Mouse (Mus musculus) MEL (cell line): ENCODE measurements around the gene Hdac4.

ENCODE experiments used
- BHLHE40 ChIP-seq: IDR thresholded peaks from 2 replicates; pipeline ENCODE4 v1.6.1; 2012; ENCODE audit warnings: low read depth, mild to moderate bottlenecking, inconsistent platforms, low read length, improper control_type of control experiment, borderline replicate concordance
- CHD1 ChIP-seq: IDR thresholded peaks from 2 replicates; pipeline ENCODE4 v1.6.1; 2012; ENCODE audit warnings: low read depth, mild to moderate bottlenecking, inconsistent platforms, low read length, improper control_type of control experiment
- CTCF ChIP-seq, 3 experiments: IDR thresholded peaks in 2 of 3; conservative IDR thresholded peaks in 1 of 3; 2 replicates each; pipeline ENCODE4 v1.5.1; 2011 to 2012; ENCODE audit warnings: low read length in 3 of 3, low read depth in 2 of 3, mild to moderate bottlenecking in 2 of 3, improper control_type of control experiment in 1 of 3, inconsistent platforms in 1 of 3, mixed read lengths in 1 of 3, moderate library complexity in 1 of 3; ENCODE audit not compliant: control insufficient read depth in 1 of 3, insufficient read depth in 1 of 3, poor library complexity in 1 of 3, severe bottlenecking in 1 of 3
- EP300 ChIP-seq, 2 experiments: IDR thresholded peaks; 2 replicates each; pipeline ENCODE4 v1.6.1; 2011; ENCODE audit warnings: improper control_type of control experiment in 2 of 2, low read length in 2 of 2, low read depth in 1 of 2, mild to moderate bottlenecking in 1 of 2
- GATA1 ChIP-seq: IDR thresholded peaks from 2 replicates; pipeline ENCODE4 v1.6.1; 2011; ENCODE audit warnings: low read depth, low read length, improper control_type of control experiment
- NELFE ChIP-seq: IDR thresholded peaks from 2 replicates; pipeline ENCODE4 v1.6.1; 2011; ENCODE audit warnings: low read depth, low read length, improper control_type of control experiment
- POLR2A ChIP-seq, 2 experiments: IDR thresholded peaks; 2 replicates each; pipeline ENCODE4 v1.6.1; 2011 to 2012; ENCODE audit warnings: low read length in 2 of 2, mild to moderate bottlenecking in 2 of 2, control low read depth in 1 of 2, improper control_type of control experiment in 1 of 2, low read depth in 1 of 2, moderate library complexity in 1 of 2; ENCODE audit not compliant: control insufficient read depth in 1 of 2, insufficient read depth in 1 of 2, poor library complexity in 1 of 2
- POLR2AphosphoS2 ChIP-seq: IDR thresholded peaks from 2 replicates; pipeline ENCODE4 v1.6.1; 2011; ENCODE audit warnings: low read length, improper control_type of control experiment
- TAL1 ChIP-seq: IDR thresholded peaks from 2 replicates; pipeline ENCODE4 v1.6.1; 2012; ENCODE audit warnings: mild to moderate bottlenecking, inconsistent platforms, low read length, moderate library complexity, mixed read lengths
- TBP ChIP-seq: IDR thresholded peaks from 2 replicates; pipeline ENCODE4 v1.8.0; 2011; ENCODE audit warnings: low read depth, low read length, improper control_type of control experiment
- ZC3H11A ChIP-seq: IDR thresholded peaks from 2 replicates; pipeline ENCODE4 v1.6.1; 2012; ENCODE audit warnings: low read depth, mild to moderate bottlenecking, inconsistent platforms, low read length, improper control_type of control experiment
- ZNF384 ChIP-seq: IDR thresholded peaks from 2 replicates; pipeline ENCODE4 v1.6.1; 2012; ENCODE audit warnings: low read depth, mild to moderate bottlenecking, inconsistent platforms, low read length, improper control_type of control experiment

GRCm38 (mm10) chr1:92148527-92148926, 47.0 kb downstream of the Hdac4 start:
- no peak for TF ChIP-seq ZC3H11A
- no peak for TF ChIP-seq POLR2AphosphoS2
- peak in 1 of 2 experiments; percentile 24; a peak in 1 of 4 replicates for TF ChIP-seq EP300 (IDR thresholded peaks at IDR 0.05; ENCODE audit: low read depth in 1 of 2, low read length in 2 of 2)
- TF ChIP-seq CTCF (IDR thresholded peaks at IDR 0.05 in 2 of 3, conservative IDR thresholded peaks at IDR 0.05 in 1 of 3; ENCODE audit: control insufficient read depth in 1 of 3, insufficient read depth in 1 of 3, low read depth in 2 of 3, low read length in 3 of 3, poor library complexity in 1 of 3, severe bottlenecking in 1 of 3): no peak
- TF ChIP-seq BHLHE40: no peak
- TF ChIP-seq ZNF384: no peak
- TF ChIP-seq POLR2A (IDR thresholded peaks at IDR 0.05; ENCODE audit: control insufficient read depth in 1 of 2, insufficient read depth in 1 of 2, low read depth in 1 of 2, low read length in 2 of 2, poor library complexity in 1 of 2): no peak
- TF ChIP-seq TAL1: no peak
- no peak for TF ChIP-seq CHD1
- no peak for TF ChIP-seq NELFE
- peak; percentile 36; the same call in 1 of the 2 replicates for TF ChIP-seq GATA1
- TF ChIP-seq TBP: no peak
